Mouse (Mus musculus): ENCODE data around the gene Rsrp1. TPM values are rescaled to one million over a fixed set of nuclear protein-coding genes. Genes with fewer than 3 reads are reported as not detected.

Gene Rsrp1
- polyA plus RNA-seq, 1 experiment from 2014 or later = 855 TPM

DNA sequence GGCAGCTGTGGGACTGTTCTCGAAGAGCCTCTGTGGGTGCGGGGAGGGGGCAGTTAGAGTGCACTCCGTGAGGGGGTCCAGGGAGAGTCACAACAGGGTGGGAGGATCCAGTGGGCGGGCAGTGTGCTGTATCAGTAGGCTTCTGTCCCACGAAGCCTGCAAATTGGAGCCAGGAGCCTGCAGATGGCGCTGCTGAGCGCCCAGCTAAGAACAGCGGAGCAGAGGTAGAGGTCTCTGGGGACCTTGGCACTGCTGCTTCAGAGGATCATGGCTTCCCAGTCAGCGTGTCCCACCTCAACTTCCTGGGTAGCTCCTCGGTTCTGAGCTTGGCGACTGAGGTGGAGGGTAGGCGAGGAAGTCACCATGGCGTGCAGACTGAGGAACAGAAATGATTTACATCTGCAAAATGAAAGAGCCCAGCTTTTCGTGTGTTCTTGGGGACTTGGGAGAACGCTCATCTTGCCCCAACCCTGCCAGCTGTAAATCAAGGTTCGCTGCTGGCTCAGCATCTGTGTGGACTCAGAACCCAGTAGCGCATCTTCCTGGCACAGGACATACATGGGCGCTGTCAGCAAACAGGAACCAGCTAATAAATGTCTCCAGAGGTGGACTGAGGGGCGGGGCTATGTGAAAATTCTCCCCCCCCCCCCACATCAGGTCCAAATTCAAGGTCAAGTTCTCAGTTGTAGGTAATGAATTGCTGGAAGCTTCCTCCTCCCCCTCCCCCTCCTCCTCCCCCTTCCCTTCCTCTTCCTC lies 39.8 kb downstream of the Rsrp1 start:
- DNase-seq (ENCODE audit: low spot score) = peak; percentile 90

DNA sequence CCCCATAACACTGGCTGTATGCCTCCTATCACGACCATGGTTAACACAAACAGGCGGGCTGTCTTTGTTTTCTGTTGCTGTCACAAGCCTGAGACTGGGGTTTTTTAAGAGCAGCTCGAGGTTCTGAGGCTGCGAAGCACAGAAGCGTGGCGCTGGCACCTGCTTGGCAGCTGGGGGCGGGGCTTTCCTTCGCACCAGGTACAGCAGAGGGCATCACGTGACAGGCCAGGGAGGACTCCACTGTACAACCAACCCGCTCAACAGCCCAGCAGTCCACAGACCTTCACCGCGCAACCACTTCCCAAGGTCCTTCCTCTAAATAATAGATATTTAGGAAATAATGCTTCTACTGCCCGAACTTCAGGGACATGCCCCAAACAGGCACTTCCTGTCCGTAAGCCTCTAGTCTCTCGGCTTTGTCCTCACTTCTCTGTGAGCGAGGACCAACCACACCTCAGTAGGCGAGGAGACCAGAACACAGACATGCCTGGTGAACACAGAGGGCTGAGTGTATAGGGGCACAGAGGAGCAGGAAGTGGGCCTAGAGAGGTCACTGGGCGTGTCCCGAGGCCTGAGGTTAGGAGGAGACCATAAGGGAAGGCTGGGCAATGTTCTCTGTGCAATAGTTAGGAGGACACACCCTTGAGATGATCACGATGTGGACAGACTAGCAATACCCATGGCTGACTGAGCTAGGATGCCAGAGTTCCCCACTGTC lies 44.7 kb downstream of the Rsrp1 start:
- no peak for DNase-seq (ENCODE audit: low spot score)

DNA sequence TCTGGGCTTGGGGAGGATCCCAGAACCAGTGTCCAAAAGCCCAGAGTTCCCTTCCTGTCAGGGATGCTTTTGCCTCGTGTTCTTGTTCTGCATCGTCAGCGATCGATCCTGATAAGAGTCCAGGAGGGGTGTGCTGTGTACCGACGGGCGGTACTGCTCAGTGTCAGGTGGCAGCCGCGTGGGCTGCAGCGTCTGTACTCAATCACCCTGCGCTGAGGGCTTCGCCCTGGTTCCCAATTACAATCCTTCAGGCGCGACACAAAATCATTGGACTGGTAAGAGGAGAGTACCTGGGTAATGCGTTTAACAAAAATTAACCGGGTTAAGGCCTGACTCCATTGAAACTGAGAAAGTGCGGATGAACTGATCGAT lies 45.2 kb downstream of the Rsrp1 start:
- DNase-seq (ENCODE audit: low spot score) = no peak

DNA sequence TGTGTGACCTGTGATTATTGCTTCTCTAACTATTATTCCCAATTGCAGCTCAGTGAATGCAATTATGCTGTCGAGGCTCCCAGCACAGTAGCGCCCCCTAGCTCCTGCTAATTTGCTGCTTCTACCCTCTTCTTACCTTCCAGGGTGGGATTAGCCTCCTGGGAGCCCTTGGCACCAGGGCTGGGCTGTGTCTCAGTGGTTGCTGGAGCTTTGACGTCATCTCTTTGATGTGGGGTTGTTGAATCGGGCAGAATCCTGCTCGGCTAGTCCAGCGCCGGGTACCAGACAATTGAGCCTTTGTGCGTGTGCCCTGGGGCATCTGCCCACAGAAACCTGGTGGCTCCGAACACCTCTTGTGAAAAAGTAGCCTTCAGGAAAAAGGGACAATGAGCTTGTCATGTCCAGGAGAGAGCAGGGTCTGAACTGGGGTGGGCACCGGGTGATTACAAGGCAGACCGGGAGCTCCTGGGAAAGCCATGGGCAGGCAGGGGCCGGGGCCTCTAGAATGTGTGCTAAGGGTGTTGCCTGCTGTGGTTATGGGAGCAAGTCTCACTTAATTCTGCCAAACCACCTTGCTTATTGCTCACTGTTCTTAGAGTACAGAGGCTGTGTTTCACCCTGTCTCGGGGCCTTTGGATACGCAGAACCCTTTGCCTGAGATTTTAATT lies 52.0 kb downstream of the Rsrp1 start:
- DNase-seq (ENCODE audit: low spot score) = no peak

DNA sequence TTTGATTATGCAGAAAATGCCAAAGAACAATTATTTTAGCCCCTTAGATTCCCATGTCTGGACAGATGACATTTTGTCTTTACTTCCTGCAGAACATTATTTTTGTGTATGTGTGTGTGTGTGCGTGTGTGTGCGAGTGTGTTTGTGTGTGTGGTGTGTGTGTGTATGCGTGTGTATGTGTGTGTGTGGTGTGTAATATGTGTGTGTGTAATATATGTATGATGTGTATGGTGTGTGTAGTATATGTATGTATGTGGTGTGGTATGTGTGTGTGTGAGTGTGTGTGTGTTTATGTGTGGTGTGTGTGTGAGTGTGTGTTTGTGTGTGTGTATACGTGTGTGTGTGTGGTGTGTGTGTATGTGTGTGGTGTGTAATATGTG lies 52.5 kb downstream of the Rsrp1 start:
- DNase-seq (ENCODE audit: low spot score) = no peak

Other genes starting within 250 kb of the Rsrp1 start
- 0.91 and 1.2 TPM in 2 replicates for gene Man1c1, start 219.3 kb upstream of the Rsrp1 start, polyA plus RNA-seq (2015; fragmentation: Nextera tagmentation; extraction: Ambion mirVana)
- 16.1 and 16.6 TPM in 2 replicates for gene Ldlrap1, start 155.6 kb upstream of the Rsrp1 start, polyA plus RNA-seq (2015; fragmentation: Nextera tagmentation; extraction: Ambion mirVana)
- 31.0 and 42.6 TPM in 2 replicates for gene Maco1, start 70.2 kb upstream of the Rsrp1 start, polyA plus RNA-seq (2015; fragmentation: Nextera tagmentation; extraction: Ambion mirVana)
- gene Rhd, start 59.1 kb upstream of the Rsrp1 start, polyA plus RNA-seq (2015; fragmentation: Nextera tagmentation; extraction: Ambion mirVana) = 0.34 and 0.45 TPM in 2 replicates
- 247 and 304 TPM in 2 replicates for gene Tmem50a, start 8.6 kb upstream of the Rsrp1 start, polyA plus RNA-seq (2015; fragmentation: Nextera tagmentation; extraction: Ambion mirVana)
- gene Syf2, start 7.3 kb downstream of the Rsrp1 start, polyA plus RNA-seq (2015; fragmentation: Nextera tagmentation; extraction: Ambion mirVana) = 171 and 176 TPM in 2 replicates
- 4.8 and 7.9 TPM in 2 replicates for gene Runx3, start 197.1 kb downstream of the Rsrp1 start, polyA plus RNA-seq (2015; fragmentation: Nextera tagmentation; extraction: Ambion mirVana)

All from thymus, postnatal 0 days (tissue).